Mouse (Mus musculus) limb, embryonic 14.5 days (tissue): ENCODE measurements around the gene Sardh. TPM values are rescaled to one million over a fixed set of nuclear protein-coding genes. Genes with fewer than 3 reads are reported as not detected.

Experiments
- ATAC-seq: fragments of 200-750 bp; cut with Nextera tagmentation; 2 replicates; pipeline ENCODE4 v1.8.0; 2017; ENCODE audit warnings: low read depth, moderate number of reproducible peaks, moderate TSS enrichment; ENCODE audit not compliant: low FRiP score
- DNase-seq: peaks from one replicate; pipeline ENCODE4 v3.0.0-alpha.2; 2015; ENCODE audit warnings: low spot score
- H3K27ac ChIP-seq: fragments of 300-500 bp; sonication (generic); replicated peaks from 2 replicates; pipeline ENCODE4 v1.5.1; 2014; ENCODE audit warnings: low read depth, mild to moderate bottlenecking, low read length, moderate library complexity, mixed read lengths
- H3K27me3 ChIP-seq: fragments of 300-500 bp; sonication (generic); 2 replicates; pipeline ENCODE4 v1.6.1; 2014; ENCODE audit warnings: low read length, mixed read lengths; ENCODE audit not compliant: control insufficient read depth, insufficient read depth
- H3K36me3 ChIP-seq: fragments of 300-500 bp; sonication (generic); 2 replicates; pipeline ENCODE4 v1.6.1; 2014; ENCODE audit warnings: mild to moderate bottlenecking, low read length, moderate library complexity, mixed read lengths; ENCODE audit not compliant: control insufficient read depth, insufficient read depth
- H3K4me1 ChIP-seq: fragments of 300-500 bp; sonication (generic); 2 replicates; pipeline ENCODE4 v1.6.1; 2014; ENCODE audit warnings: antibody characterized with exemption, low read length, mixed read lengths; ENCODE audit not compliant: control insufficient read depth, insufficient read depth
- H3K4me2 ChIP-seq: fragments of 300-500 bp; sonication (generic); replicated peaks from 2 replicates; pipeline ENCODE4 v1.6.1; 2014; ENCODE audit warnings: low read depth, mild to moderate bottlenecking, low read length, moderate library complexity; ENCODE audit not compliant: severe bottlenecking
- H3K4me3 ChIP-seq: fragments of 300-500 bp; sonication (generic); replicated peaks from 2 replicates; pipeline ENCODE4 v1.5.1; 2014; ENCODE audit warnings: low read length
- H3K9ac ChIP-seq: fragments of 300-500 bp; sonication (generic); 2 replicates; pipeline ENCODE4 v1.6.1; 2014; ENCODE audit warnings: mild to moderate bottlenecking, low read depth, low read length, moderate library complexity; ENCODE audit not compliant: severe bottlenecking
- H3K9me3 ChIP-seq: fragments of 300-500 bp; sonication (generic); 2 replicates; pipeline ENCODE4 v1.6.1; 2016; ENCODE audit warnings: low read length; ENCODE audit not compliant: control insufficient read depth
- POLR2A ChIP-seq: fragments of 200-500 bp; IDR thresholded peaks from 2 replicates; pipeline ENCODE4 v1.8.0; 2012; ENCODE audit warnings: inconsistent platforms, mild to moderate bottlenecking, moderate library complexity, borderline replicate concordance; ENCODE audit not compliant: insufficient read depth, insufficient read length; ENCODE audit errors: extremely low read depth
- WGBS: fragments of 180-500 bp; shearing (Covaris S2); extraction: QIAGEN DNeasy Blood & Tissue Kit; methylation state at CpG from one replicate; pipeline ENCODE4 v1.1.7; 2014; 5-methylcytosine and 5-hydroxymethylcytosine counted together
- polyA plus RNA-seq, 2 experiments: library from polyadenylated mRNA; depleted of rRNA in 1 of 2; stranded (reverse) in 1 of 2; unstranded in 1 of 2; fragments of >200 nt; fragmentation: Nextera tagmentation in 1 of 2; extraction: Ambion mirVana in 1 of 2; gene quantifications; 2 replicates each; pipeline versions ENCODE4 v1.2.1 to v1.2.3; 2012 to 2014

Sardh gene
- polyA plus RNA-seq, 2 experiments, result 8.7 to 10.9 TPM

GRCm38 (mm10) chr2:27144957-27145356, 103.2 kb downstream of the Sardh start:
- Histone ChIP-seq H3K4me1 (no peaks in the 10 kb centered on the region), H3K9me3 (no peaks in the 10 kb centered on the region), H3K9ac (no peak overlapping the region), H3K4me3 (no peak overlapping the region), H3K36me3 (no peaks in the 10 kb centered on the region), H3K27ac (no peak overlapping the region), H3K27me3 (peaks cover 8% of the 10 kb centered on the region; the same call in 1 of the 2 replicates), H3K4me2 (no peak overlapping the region)
- ATAC-seq, result no peak
- DNase-seq, result no peak
- 43% methylated on average over 2 of the region's 2 CpGs for WGBS
- no peak for TF ChIP-seq POLR2A

GRCm38 (mm10) chr2:27141950-27142693, 106.0 kb downstream of the Sardh start, which contains the start of gene Fam163b:
Fam163b (minus strand) TSS chr2:27142491.
- Histone ChIP-seq H3K36me3 (no peaks in the 10 kb centered on the region), H3K27ac (no peak within 1 kb of the TSS), H3K4me1 (no peaks in the 10 kb centered on the region), H3K9ac (peak within 1 kb of the TSS; percentile 43; the same call in 1 of the 2 replicates), H3K27me3 (peaks cover 8% of the 10 kb centered on the region; the same call in 1 of the 2 replicates), H3K4me2 (peak within 1 kb of the TSS; percentile 91), H3K9me3 (no peaks in the 10 kb centered on the region), H3K4me3 (peak within 1 kb of the TSS; percentile 38)
- peak; percentile 76 for DNase-seq
- no peak for TF ChIP-seq POLR2A
- peak; percentile 57; the same call in 1 of the 2 replicates for ATAC-seq
- under 1% methylated on average over 27 of the region's 62 CpGs for WGBS

Other genes with a start within 250 kb of the Sardh start
- 82.9 and 94.2 TPM in 2 replicates for gene Cacfd1, start 238.4 kb downstream of the Sardh start, polyA plus RNA-seq (2012; rRNA removed)
- 65.3 and 68.6 TPM in 2 replicates for gene Cacfd1, start 238.4 kb downstream of the Sardh start, polyA plus RNA-seq (2014; fragmentation: Nextera tagmentation; extraction: Ambion mirVana)
- 0.73 and 1.0 TPM in 2 replicates for gene Slc2a6, start 220.3 kb downstream of the Sardh start, polyA plus RNA-seq (2012; rRNA removed)
- 0.48 and 0.88 TPM in 2 replicates for gene Slc2a6, start 220.3 kb downstream of the Sardh start, polyA plus RNA-seq (2014; fragmentation: Nextera tagmentation; extraction: Ambion mirVana)
- 46.8 and 60.5 TPM in 2 replicates for gene Mymk, start 176.2 kb downstream of the Sardh start, polyA plus RNA-seq (2012; rRNA removed)
- 47.8 and 70.4 TPM in 2 replicates for gene Mymk, start 176.2 kb downstream of the Sardh start, polyA plus RNA-seq (2014; fragmentation: Nextera tagmentation; extraction: Ambion mirVana)
- 16.1 and 21.5 TPM in 2 replicates for gene Adamtsl2, start 169.0 kb downstream of the Sardh start, polyA plus RNA-seq (2012; rRNA removed)
- 9.3 and 12.9 TPM in 2 replicates for gene Adamtsl2, start 169.0 kb downstream of the Sardh start, polyA plus RNA-seq (2014; fragmentation: Nextera tagmentation; extraction: Ambion mirVana)
- gene Fam163b, start 105.8 kb downstream of the Sardh start, polyA plus RNA-seq (2012; rRNA removed), result 0.68 and 1.1 TPM in 2 replicates
- gene Fam163b, start 105.8 kb downstream of the Sardh start, polyA plus RNA-seq (2014; fragmentation: Nextera tagmentation; extraction: Ambion mirVana), result 0.30 and 0.43 TPM in 2 replicates
- gene Dbh, start 83.1 kb downstream of the Sardh start, polyA plus RNA-seq (2012; rRNA removed), result 1.3 and 2.2 TPM in 2 replicates
- gene Dbh, start 83.1 kb downstream of the Sardh start, polyA plus RNA-seq (2014; fragmentation: Nextera tagmentation; extraction: Ambion mirVana), result 1.00 and 1.6 TPM in 2 replicates
- 19.6 and 23.8 TPM in 2 replicates for gene Vav2, start 178.7 kb upstream of the Sardh start, polyA plus RNA-seq (2012; rRNA removed)
- gene Vav2, start 178.7 kb upstream of the Sardh start, polyA plus RNA-seq (2014; fragmentation: Nextera tagmentation; extraction: Ambion mirVana), result 5.9 and 6.2 TPM in 2 replicates
- gene Brd3os, start 194.0 kb upstream of the Sardh start, polyA plus RNA-seq (2012; rRNA removed), result 12.5 and 13.0 TPM in 2 replicates
- gene Brd3os, start 194.0 kb upstream of the Sardh start, polyA plus RNA-seq (2014; fragmentation: Nextera tagmentation; extraction: Ambion mirVana), result 9.9 and 13.7 TPM in 2 replicates